Mouse (Mus musculus) hindbrain, embryonic 15.5 days (tissue): ENCODE measurements around the gene Pbld2. TPM values are rescaled to one million over a fixed set of nuclear protein-coding genes. Genes with fewer than 3 reads are reported as not detected.

Source experiments
- ATAC-seq: fragments of 200-750 bp; cut with Nextera tagmentation; 2 replicates; pipeline ENCODE4 v1.8.0; 2017; ENCODE audit warnings: low read depth, moderate number of reproducible peaks, moderate TSS enrichment; ENCODE audit not compliant: low FRiP score
- H3K27ac ChIP-seq: fragments of 300-500 bp; sonication (generic); replicated peaks from 2 replicates; pipeline ENCODE4 v1.5.1; 2015; ENCODE audit warnings: mild to moderate bottlenecking, inconsistent platforms
- H3K27me3 ChIP-seq: fragments of 300-500 bp; sonication (generic); 2 replicates; pipeline ENCODE4 v1.6.1; 2015; ENCODE audit warnings: control low read depth, inconsistent platforms
- H3K36me3 ChIP-seq: fragments of 300-500 bp; sonication (generic); 2 replicates; pipeline ENCODE4 v1.6.1; 2015; ENCODE audit warnings: control low read depth, inconsistent platforms
- H3K4me1 ChIP-seq: fragments of 300-500 bp; sonication (generic); replicated peaks from 2 replicates; pipeline ENCODE4 v1.6.1; 2015; ENCODE audit warnings: control low read depth, inconsistent platforms
- H3K4me2 ChIP-seq: fragments of 300-500 bp; sonication (generic); 2 replicates; pipeline ENCODE4 v1.6.1; 2015; ENCODE audit warnings: moderate library complexity, mild to moderate bottlenecking, inconsistent platforms
- H3K4me3 ChIP-seq: fragments of 300-500 bp; sonication (generic); 2 replicates; pipeline ENCODE4 v1.5.1; 2015; ENCODE audit warnings: mild to moderate bottlenecking, inconsistent platforms
- H3K9ac ChIP-seq: fragments of 300-500 bp; sonication (generic); 2 replicates; pipeline ENCODE4 v1.6.1; 2015; ENCODE audit warnings: inconsistent platforms
- H3K9me3 ChIP-seq: fragments of 300-500 bp; sonication (generic); 2 replicates; pipeline ENCODE4 v1.6.1; 2016; ENCODE audit warnings: control low read depth, inconsistent platforms
- WGBS: fragments of 180-500 bp; shearing (Covaris S2); methylation state at CpG from one replicate; pipeline ENCODE4 v1.1.7; 2015; 5-methylcytosine and 5-hydroxymethylcytosine counted together
- polyA plus RNA-seq: library from polyadenylated mRNA; unstranded; fragments of >200 nt; fragmentation: Nextera tagmentation; extraction: Ambion mirVana; gene quantifications from 2 replicates; pipeline ENCODE4 v1.2.1, GENCODE M21; 2015

Gene Pbld2
- polyA plus RNA-seq, 1 experiment from 2014 or later = 0.35 TPM

- Histone ChIP-seq H3K27ac (no peak overlapping the region), H3K36me3 (no peaks in the 10 kb centered on the region), H3K9me3 (no peaks in the 10 kb centered on the region), H3K9ac (no peak overlapping the region), H3K4me1 (peaks cover 15% of the 10 kb centered on the region), H3K4me3 (peak overlapping the region; percentile 27), H3K4me2 (peak overlapping the region; percentile 51), H3K27me3 (peaks cover 3% of the 10 kb centered on the region; the same call in 1 of the 2 replicates)
- no peak for ATAC-seq
- 20% methylated on average over 8 of the region's 8 CpGs for WGBS
Observed at GRCm38 (mm10) chr10:63089103-63089757, 65.1 kb downstream of the Pbld2 start.

DNA sequence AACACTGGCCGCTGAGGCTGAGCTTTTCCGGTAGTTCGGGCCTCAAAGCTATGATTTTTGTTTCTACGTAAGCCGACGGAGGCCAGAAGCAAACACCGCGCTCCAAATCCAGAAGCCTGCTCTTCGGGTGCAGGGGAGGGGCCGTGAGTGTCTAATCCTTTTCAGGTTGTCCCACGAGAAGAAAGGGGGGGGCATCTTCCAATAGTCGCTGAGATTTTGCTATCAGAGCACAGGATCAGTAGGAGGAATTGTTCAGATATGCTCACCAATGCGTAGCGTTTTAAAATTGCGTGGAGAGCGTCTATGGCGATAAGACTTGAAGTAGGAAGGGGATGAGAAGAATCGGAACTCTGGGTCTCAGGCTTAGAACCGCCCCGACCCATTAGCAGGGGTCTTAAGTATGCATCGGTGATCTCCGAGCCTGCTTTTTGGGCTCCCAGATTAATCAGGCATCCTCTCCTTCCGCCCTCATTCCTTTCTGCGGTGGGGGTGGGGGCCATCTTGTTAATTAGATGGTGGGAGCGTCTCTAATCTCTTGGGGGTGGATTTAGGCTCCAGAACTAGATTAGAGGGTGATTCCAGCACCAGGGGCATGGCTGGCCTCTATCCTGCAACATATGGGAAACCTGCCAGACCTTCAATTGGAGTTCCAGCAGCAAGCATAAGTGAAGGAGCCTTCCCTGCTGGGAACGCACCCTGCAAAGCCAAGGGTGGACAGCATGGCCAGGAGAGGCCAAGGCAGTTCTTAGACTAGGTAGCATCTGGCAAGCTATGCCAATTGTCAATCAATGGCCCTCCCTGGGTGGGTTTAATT, 65.8 kb downstream of the Pbld2 start:
- Histone ChIP-seq H3K4me1 (peaks cover 15% of the 10 kb centered on the region), H3K4me3 (peak overlapping the region; percentile 27), H3K27me3 (peaks cover 3% of the 10 kb centered on the region; the same call in 1 of the 2 replicates), H3K9me3 (no peaks in the 10 kb centered on the region), H3K36me3 (no peaks in the 10 kb centered on the region), H3K27ac (no peak overlapping the region), H3K9ac (0 out of 2 replicates have a peak overlapping the region, but pooled peaks have one; percentile 4), H3K4me2 (peak overlapping the region; percentile 51)
- WGBS = 3% methylated on average over 26 of the region's 26 CpGs
- peak; percentile 49; the same call in 1 of the 2 replicates for ATAC-seq

DNA sequence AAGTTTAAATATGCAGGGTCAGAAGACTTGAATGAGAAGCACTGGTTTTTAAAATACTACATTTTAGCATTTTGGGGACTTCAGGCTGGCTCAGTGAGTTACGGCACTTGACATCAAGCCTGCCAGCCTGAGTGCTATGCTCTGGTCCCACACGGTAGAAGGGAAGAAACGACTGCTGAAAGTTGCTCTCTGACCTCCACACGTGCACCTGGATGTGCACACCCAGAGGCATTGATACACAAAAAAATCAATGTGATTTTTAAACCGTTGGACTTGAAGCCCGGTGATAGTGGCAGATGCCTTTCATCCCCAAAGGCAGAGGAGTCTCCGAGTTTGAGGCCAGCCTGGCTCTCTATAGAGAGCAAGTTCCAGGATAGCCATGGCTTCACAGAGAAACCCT, 67.8 kb downstream of the Pbld2 start:
- Histone ChIP-seq H3K27me3 (peaks cover 5% of the 10 kb centered on the region; the same call in 1 of the 2 replicates), H3K27ac (no peak overlapping the region), H3K4me1 (peaks cover 15% of the 10 kb centered on the region), H3K9ac (no peak overlapping the region), H3K4me3 (no peak overlapping the region), H3K36me3 (no peaks in the 10 kb centered on the region), H3K4me2 (no peak overlapping the region), H3K9me3 (no peaks in the 10 kb centered on the region)
- ATAC-seq = no peak
- WGBS = 77% methylated on average over 7 of the region's 7 CpGs

DNA sequence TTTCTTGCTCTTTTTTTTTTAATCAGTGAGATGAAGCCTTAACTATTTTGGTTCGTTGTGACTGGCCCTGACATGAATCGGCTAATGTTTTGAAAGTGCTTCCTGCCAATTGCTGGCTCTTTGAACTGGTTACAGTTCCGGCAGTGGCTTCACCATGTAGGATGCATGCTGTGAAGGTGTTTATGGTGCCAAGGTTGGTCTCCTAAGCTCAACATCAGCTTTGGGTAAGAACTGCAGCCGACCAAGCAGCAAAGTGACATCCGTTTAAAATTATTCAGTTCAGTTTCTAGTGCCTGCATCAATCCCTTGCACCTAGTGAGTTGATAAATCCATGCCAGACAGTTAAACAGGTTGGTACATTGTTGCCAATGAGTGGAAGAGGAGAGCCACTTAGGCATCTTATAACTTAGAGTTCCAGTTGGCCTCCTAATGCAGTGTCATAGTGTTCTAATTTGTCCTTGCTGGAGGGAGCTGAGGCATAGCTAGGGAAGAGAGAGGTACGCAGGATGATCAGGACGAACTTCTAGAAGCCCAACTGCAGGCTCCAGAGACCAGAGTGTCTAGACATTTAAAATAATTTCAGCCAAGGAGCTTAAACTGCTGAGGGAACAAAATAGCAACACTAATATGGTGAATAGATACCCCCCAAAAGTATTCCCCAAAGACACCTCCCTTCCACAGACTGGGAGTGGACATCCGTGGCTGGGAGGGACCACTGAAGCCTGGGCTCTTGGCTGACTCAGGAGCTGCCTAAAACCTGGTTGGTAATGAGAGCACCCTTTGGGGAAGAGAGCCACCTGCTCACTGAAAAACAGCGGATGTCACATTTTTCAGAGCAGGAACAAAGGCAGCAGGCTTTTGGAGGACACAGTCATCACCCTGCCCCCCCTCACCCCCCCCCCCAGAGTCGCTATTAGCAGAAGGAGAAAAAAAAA, 68.8 kb downstream of the Pbld2 start:
- no peak overlapping the region for H3K27ac ChIP-seq
- no peak for ATAC-seq
- no peaks in the 10 kb centered on the region for H3K36me3 ChIP-seq
- 66% methylated on average over 10 of the region's 10 CpGs for WGBS
- no peaks in the 10 kb centered on the region for H3K9me3 ChIP-seq
- H3K27me3 ChIP-seq = peaks cover 6% of the 10 kb centered on the region; the same call in 1 of the 2 replicates
- no peak overlapping the region for H3K4me2 ChIP-seq
- no peak overlapping the region for H3K9ac ChIP-seq
- H3K4me1 ChIP-seq = peaks cover 15% of the 10 kb centered on the region
- H3K4me3 ChIP-seq = no peak overlapping the region

DNA sequence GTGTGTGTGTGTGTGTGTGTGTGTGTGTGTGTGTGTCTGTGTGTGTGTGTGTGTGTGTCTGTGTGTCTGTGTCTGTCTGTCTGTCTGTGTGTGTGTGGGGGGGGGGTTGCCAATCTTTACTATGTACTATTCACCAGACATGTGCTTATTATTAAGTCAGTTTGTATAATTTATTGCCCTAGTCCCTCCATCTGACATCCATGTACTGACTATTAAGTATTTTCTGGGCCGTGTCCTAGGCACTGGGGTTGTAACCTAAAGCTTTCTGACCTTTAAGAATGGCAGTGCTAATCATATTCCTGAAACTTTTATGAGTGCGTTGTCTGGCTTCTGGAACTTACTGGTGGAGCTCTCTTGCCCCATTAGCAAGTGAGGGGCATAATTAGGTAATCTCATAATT, 72.6 kb downstream of the Pbld2 start:
- H3K27me3 ChIP-seq = peaks cover 5% of the 10 kb centered on the region
- no peaks in the 10 kb centered on the region for H3K9me3 ChIP-seq
- H3K27ac ChIP-seq = no peak overlapping the region
- H3K4me2 ChIP-seq = no peak overlapping the region
- 73% methylated on average over 2 of the region's 2 CpGs for WGBS
- ATAC-seq = no peak
- H3K36me3 ChIP-seq = no peaks in the 10 kb centered on the region
- no peak overlapping the region for H3K4me3 ChIP-seq
- H3K4me1 ChIP-seq = peaks cover 14% of the 10 kb centered on the region; the same call in 1 of the 2 replicates
- no peak overlapping the region for H3K9ac ChIP-seq

DNA sequence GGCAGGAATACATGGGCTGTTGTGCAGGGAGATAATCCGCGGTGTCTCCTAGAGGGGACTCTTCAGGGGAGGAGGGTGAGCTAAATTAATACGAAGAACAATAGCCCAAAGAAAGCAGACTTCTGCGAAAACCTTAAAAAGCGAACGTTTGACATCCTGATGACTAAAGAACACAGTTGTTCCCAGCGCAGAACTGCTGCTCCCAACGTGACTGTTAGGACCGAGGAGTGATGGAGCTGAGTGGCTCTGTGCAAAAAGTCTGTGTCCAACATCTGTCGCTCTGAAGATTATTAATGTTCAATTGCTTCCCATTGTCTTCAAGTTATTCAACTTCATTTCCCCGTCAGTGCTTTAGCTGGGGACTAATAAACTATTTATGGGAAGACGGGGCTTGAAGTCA, 74.1 kb downstream of the Pbld2 start:
- Histone ChIP-seq H3K27ac (no peak overlapping the region), H3K27me3 (peaks cover 9% of the 10 kb centered on the region), H3K36me3 (no peaks in the 10 kb centered on the region), H3K4me2 (no peak overlapping the region), H3K4me1 (peaks cover 14% of the 10 kb centered on the region; the same call in 1 of the 2 replicates), H3K4me3 (no peak overlapping the region), H3K9ac (no peak overlapping the region), H3K9me3 (no peaks in the 10 kb centered on the region)
- 53% methylated on average over 12 of the region's 12 CpGs for WGBS
- no peak for ATAC-seq

- Histone ChIP-seq H3K4me2 (peak within 1 kb of the TSS; percentile 85), H3K27me3 (peaks cover 9% of the 10 kb centered on the region), H3K9ac (peak within 1 kb of the TSS; percentile 63), H3K27ac (peak within 1 kb of the TSS; percentile 67), H3K9me3 (no peaks in the 10 kb centered on the region), H3K4me1 (peaks cover 14% of the 10 kb centered on the region; the same call in 1 of the 2 replicates), H3K36me3 (no peaks in the 10 kb centered on the region), H3K4me3 (peak within 1 kb of the TSS; percentile 58)
- ATAC-seq = peak; percentile 21; the same call in 1 of the 2 replicates
- WGBS = 6% methylated on average over 16 of the region's 16 CpGs
Observed at GRCm38 (mm10) chr10:63099521-63099920, 75.4 kb downstream of the Pbld2 start, which contains the start of gene Atoh7. Gene Atoh7 (plus strand): TSS chr10:63099651.

DNA sequence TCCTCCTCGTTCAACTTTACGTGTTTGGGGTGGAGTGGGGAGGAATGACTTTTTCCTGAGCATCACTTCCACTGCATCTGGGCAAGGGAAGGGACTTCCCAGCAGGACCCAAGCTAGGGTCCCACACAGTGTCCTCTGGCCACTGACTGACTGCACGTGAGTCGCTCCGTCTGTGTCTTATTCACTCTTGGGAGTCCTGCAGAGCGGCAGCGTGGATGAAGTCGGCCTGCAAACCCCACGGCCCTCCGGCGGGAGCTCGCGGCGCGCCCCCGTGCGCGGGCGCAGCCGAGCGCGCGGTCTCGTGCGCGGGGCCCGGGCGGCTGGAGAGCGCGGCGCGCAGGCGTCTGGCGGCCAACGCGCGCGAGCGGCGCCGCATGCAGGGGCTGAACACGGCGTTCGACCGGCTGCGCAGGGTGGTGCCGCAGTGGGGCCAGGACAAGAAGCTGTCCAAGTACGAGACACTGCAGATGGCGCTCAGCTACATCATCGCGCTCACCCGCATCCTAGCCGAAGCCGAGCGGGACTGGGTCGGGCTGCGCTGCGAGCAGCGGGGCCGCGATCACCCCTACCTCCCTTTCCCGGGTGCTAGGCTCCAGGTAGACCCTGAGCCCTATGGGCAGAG, 75.9 kb downstream of the Pbld2 start:
- H3K27ac ChIP-seq = peak overlapping the region; percentile 67
- peak; percentile 96 for ATAC-seq
- peak overlapping the region; percentile 63 for H3K9ac ChIP-seq
- peaks cover 9% of the 10 kb centered on the region for H3K27me3 ChIP-seq
- under 1% methylated on average over 52 of the region's 62 CpGs for WGBS
- H3K4me1 ChIP-seq = peaks cover 14% of the 10 kb centered on the region; the same call in 1 of the 2 replicates
- H3K4me2 ChIP-seq = peak overlapping the region; percentile 85
- no peaks in the 10 kb centered on the region for H3K9me3 ChIP-seq
- no peaks in the 10 kb centered on the region for H3K36me3 ChIP-seq
- H3K4me3 ChIP-seq = peak overlapping the region; percentile 58

DNA sequence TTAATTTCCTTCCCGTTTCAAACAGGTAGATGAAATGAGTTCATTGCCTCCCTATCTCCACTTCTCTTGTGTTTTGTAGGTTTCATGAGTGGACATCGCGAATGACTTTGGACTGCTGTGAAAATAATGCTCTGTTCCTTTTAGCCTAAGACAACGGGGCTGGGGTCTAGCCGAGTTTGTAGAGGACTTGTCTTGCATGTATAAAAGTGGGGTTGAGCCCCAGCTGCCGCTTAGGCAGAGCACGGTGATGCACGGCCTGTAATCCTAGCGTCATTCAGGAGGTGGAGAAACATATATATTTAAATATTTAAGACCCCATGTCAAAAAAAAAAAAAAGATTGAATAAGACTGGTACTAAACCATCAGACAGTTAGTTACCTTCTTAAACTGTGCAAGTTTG, 76.5 kb downstream of the Pbld2 start:
- H3K27ac ChIP-seq = peak overlapping the region; percentile 67
- peaks cover 14% of the 10 kb centered on the region; the same call in 1 of the 2 replicates for H3K4me1 ChIP-seq
- no peaks in the 10 kb centered on the region for H3K9me3 ChIP-seq

More for the DNA sequence above, 76.5 kb downstream of the Pbld2 start:
- no peak for ATAC-seq
- Histone ChIP-seq H3K9ac (peak overlapping the region; percentile 63), H3K4me3 (peak overlapping the region; percentile 58), H3K27me3 (peaks cover 9% of the 10 kb centered on the region), H3K4me2 (peak overlapping the region; percentile 85), H3K36me3 (no peaks in the 10 kb centered on the region)
- 8% methylated on average over 9 of the region's 9 CpGs for WGBS
